Mouse (Mus musculus): ENCODE measurements around the gene Macrod2. TPM values are rescaled to one million over a fixed set of nuclear protein-coding genes. Genes with fewer than 3 reads are reported as not detected.

Macrod2 gene
- polyA plus RNA-seq, 2 experiments = 2.1 to 7.7 TPM

- no peak overlapping the region for H3K9ac ChIP-seq (replicated peaks)
- 20% methylated on average over 7 of the region's 7 CpGs for WGBS (ENCODE audit: insufficient replicate concordance)
- TF ChIP-seq EP300 (IDR thresholded peaks at IDR 0.05; ENCODE audit: low read depth) (no peak), CTCF (IDR thresholded peaks at IDR 0.05; ENCODE audit: low read depth) (no peak)
Observed at GRCm38 (mm10) chr2:142334441-142335102, 1939.5 kb downstream of the Macrod2 start.

GRCm38 (mm10) chr2:142335103-142335999 is 1940.2 kb downstream of the Macrod2 start:
- Histone ChIP-seq H3K4me2 (ENCODE audit: low read depth) (no peak overlapping the region), H3K27ac (no peak overlapping the region), H3K9ac (replicated peaks) (no peak overlapping the region), H3K4me3 (ENCODE audit: insufficient read depth in 1 of 2, low read depth in 2 of 2, low read length in 2 of 2) (no peak overlapping the region), H3K36me3 (replicated peaks; ENCODE audit: control insufficient read depth, insufficient read depth, low read depth) (no peaks in the 10 kb centered on the region), H3K27me3 (ENCODE audit: control insufficient read depth, insufficient read depth, low read length) (no peaks in the 10 kb centered on the region), H3K9me3 (ENCODE audit: control insufficient read depth, low read length) (no peaks in the 10 kb centered on the region), H3K4me1 (replicated peaks; ENCODE audit: control insufficient read depth in 2 of 2, insufficient read depth in 2 of 2, low read length in 1 of 2) (no peaks in the 10 kb centered on the region)
- WGBS (ENCODE audit: insufficient replicate concordance) = 42% methylated on average over 10 of the region's 10 CpGs
- no peak for ATAC-seq (ENCODE audit: insufficient read depth)
- no peak for TF ChIP-seq CTCF (IDR thresholded peaks at IDR 0.05; ENCODE audit: low read depth)
- TF ChIP-seq EP300 (IDR thresholded peaks at IDR 0.05; ENCODE audit: low read depth) = no peak
- DNase-seq (ENCODE audit: low read depth in 3 of 3, low spot score in 3 of 3) = no peak

More at GRCm38 (mm10) chr2:142334441-142335102, 1939.5 kb downstream of the Macrod2 start:
- no peak for ATAC-seq (ENCODE audit: insufficient read depth)
- H3K27me3 ChIP-seq (ENCODE audit: control insufficient read depth, insufficient read depth, low read length) = no peaks in the 10 kb centered on the region
- H3K36me3 ChIP-seq (replicated peaks; ENCODE audit: control insufficient read depth, insufficient read depth, low read depth) = no peaks in the 10 kb centered on the region
- no peak overlapping the region for H3K4me2 ChIP-seq (ENCODE audit: low read depth)
- DNase-seq (ENCODE audit: low read depth in 3 of 3, low spot score in 3 of 3) = no peak
- no peak overlapping the region for H3K27ac ChIP-seq
- H3K9me3 ChIP-seq (ENCODE audit: control insufficient read depth, low read length) = no peaks in the 10 kb centered on the region
- H3K4me3 ChIP-seq (ENCODE audit: insufficient read depth in 1 of 2, low read depth in 2 of 2, low read length in 2 of 2) = no peak overlapping the region
- no peaks in the 10 kb centered on the region for H3K4me1 ChIP-seq (replicated peaks; ENCODE audit: control insufficient read depth in 2 of 2, insufficient read depth in 2 of 2, low read length in 1 of 2)

- ATAC-seq (ENCODE audit: insufficient read depth) = no peak
- Histone ChIP-seq H3K36me3 (replicated peaks; ENCODE audit: control insufficient read depth, insufficient read depth, low read depth) (no peaks in the 10 kb centered on the region), H3K4me3 (ENCODE audit: insufficient read depth in 1 of 2, low read depth in 2 of 2, low read length in 2 of 2) (no peak overlapping the region), H3K4me2 (ENCODE audit: low read depth) (no peak overlapping the region), H3K27me3 (ENCODE audit: control insufficient read depth, insufficient read depth, low read length) (no peaks in the 10 kb centered on the region), H3K9ac (replicated peaks) (no peak overlapping the region), H3K9me3 (ENCODE audit: control insufficient read depth, low read length) (no peaks in the 10 kb centered on the region), H3K27ac (no peak overlapping the region), H3K4me1 (replicated peaks; ENCODE audit: control insufficient read depth in 2 of 2, insufficient read depth in 2 of 2, low read length in 1 of 2) (no peaks in the 10 kb centered on the region)
- 32% methylated on average over 1 of the region's 2 CpGs for WGBS (ENCODE audit: insufficient replicate concordance)
- TF ChIP-seq CTCF (IDR thresholded peaks at IDR 0.05; ENCODE audit: low read depth) (no peak), EP300 (IDR thresholded peaks at IDR 0.05; ENCODE audit: low read depth) (no peak)
- no peak for DNase-seq (ENCODE audit: low read depth in 3 of 3, low spot score in 3 of 3)
Observed at GRCm38 (mm10) chr2:142344021-142344420, 1948.9 kb downstream of the Macrod2 start.

GRCm38 (mm10) chr2:142344758-142345157 is 1949.6 kb downstream of the Macrod2 start:
- no peaks in the 10 kb centered on the region for H3K9me3 ChIP-seq (ENCODE audit: control insufficient read depth, low read length)
- no peaks in the 10 kb centered on the region for H3K27me3 ChIP-seq (ENCODE audit: control insufficient read depth, insufficient read depth, low read length)
- H3K36me3 ChIP-seq (replicated peaks; ENCODE audit: control insufficient read depth, insufficient read depth, low read depth) = no peaks in the 10 kb centered on the region
- WGBS (ENCODE audit: insufficient replicate concordance) = 70% methylated on average over 2 of the region's 2 CpGs
- no peak overlapping the region for H3K4me3 ChIP-seq (ENCODE audit: insufficient read depth in 1 of 2, low read depth in 2 of 2, low read length in 2 of 2)
- H3K9ac ChIP-seq (replicated peaks) = no peak overlapping the region
- ATAC-seq (ENCODE audit: insufficient read depth) (no peak), DNase-seq (ENCODE audit: low read depth in 3 of 3, low spot score in 3 of 3) (no peak)
- no peak overlapping the region for H3K4me2 ChIP-seq (ENCODE audit: low read depth)
- no peak for TF ChIP-seq CTCF (IDR thresholded peaks at IDR 0.05; ENCODE audit: low read depth)
- TF ChIP-seq EP300 (IDR thresholded peaks at IDR 0.05; ENCODE audit: low read depth) = no peak
- no peak overlapping the region for H3K27ac ChIP-seq
- H3K4me1 ChIP-seq (replicated peaks; ENCODE audit: control insufficient read depth in 2 of 2, insufficient read depth in 2 of 2, low read length in 1 of 2) = no peaks in the 10 kb centered on the region

- DNase-seq (ENCODE audit: low read depth in 3 of 3, low spot score in 3 of 3) = no peak
Observed at GRCm38 (mm10) chr2:142349805-142350204, 1954.7 kb downstream of the Macrod2 start.

More at GRCm38 (mm10) chr2:142349805-142350204, 1954.7 kb downstream of the Macrod2 start:
- Histone ChIP-seq H3K4me3 (ENCODE audit: insufficient read depth in 1 of 2, low read depth in 2 of 2, low read length in 2 of 2) (no peak overlapping the region), H3K27ac (no peak overlapping the region), H3K27me3 (ENCODE audit: control insufficient read depth, insufficient read depth, low read length) (no peaks in the 10 kb centered on the region), H3K4me2 (ENCODE audit: low read depth) (no peak overlapping the region), H3K36me3 (replicated peaks; ENCODE audit: control insufficient read depth, insufficient read depth, low read depth) (no peaks in the 10 kb centered on the region), H3K4me1 (replicated peaks; ENCODE audit: control insufficient read depth in 2 of 2, insufficient read depth in 2 of 2, low read length in 1 of 2) (no peaks in the 10 kb centered on the region), H3K9me3 (ENCODE audit: control insufficient read depth, low read length) (no peaks in the 10 kb centered on the region), H3K9ac (replicated peaks) (no peak overlapping the region)
- ATAC-seq (ENCODE audit: insufficient read depth) = no peak
- no peak for TF ChIP-seq EP300 (IDR thresholded peaks at IDR 0.05; ENCODE audit: low read depth)
- no peak for TF ChIP-seq CTCF (IDR thresholded peaks at IDR 0.05; ENCODE audit: low read depth)
